Comparison of ENCODE assay signal across 8 mouse cellular contexts in the genomic region with DNA sequence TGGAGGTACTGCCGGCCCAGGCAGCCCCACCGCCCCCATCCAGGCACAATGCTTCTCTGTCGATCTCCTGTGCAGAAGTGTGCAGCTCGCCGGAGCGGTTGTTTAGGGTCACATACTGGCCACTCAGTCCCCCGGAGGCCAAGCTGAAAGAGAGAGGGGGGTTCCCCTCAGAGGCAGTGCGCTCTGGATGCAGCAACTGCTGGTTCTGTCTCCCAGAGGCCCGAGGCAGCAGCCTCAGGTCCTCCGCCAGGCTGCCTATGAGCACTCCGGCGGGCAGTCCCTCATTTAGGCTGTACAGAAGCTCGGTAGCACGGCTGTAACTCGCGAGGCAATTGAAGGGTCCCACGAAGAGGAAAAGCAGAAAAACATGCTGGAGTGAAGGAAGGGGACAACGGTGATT. TPM values are rescaled to one million over a fixed set of nuclear protein-coding genes. Genes with fewer than 3 reads are reported as not detected.
A peak's percentile ranks its signal among the peaks of the same experiment; 100 is the strongest.
DNase-seq lines count a peak whose midpoint lies in the region; ATAC-seq lines count a peak whose summit lies in the region.

No protein-coding gene starts in this region.

- peak overlapping the region; percentile 64 for H3K4me3 ChIP-seq in embryonic facial prominence, embryonic 10.5 days

- peak overlapping the region; percentile 40 for H3K27ac ChIP-seq in embryonic facial prominence, embryonic 10.5 days (replicated peaks)

- H3K36me3 ChIP-seq in embryonic facial prominence, embryonic 10.5 days (replicated peaks), result no peaks in the 10 kb centered on the region

- peak; percentile 29 to 32 for DNase-seq in kidney, postnatal 4 days
- DNase-seq in kidney, adult 11 months, result no peak
- peak; percentile 52 for DNase-seq in embryonic facial prominence, embryonic 10.5 days (ENCODE audit: low spot score)
- peak; percentile 41 for DNase-seq in mesoderm, embryonic 11.5 days (ENCODE audit: low read depth, low spot score)
- DNase-seq in thymus, postnatal 25 days, result no peak
- DNase-seq in urinary bladder, adult 18-20 months (ENCODE audit: low spot score in 2 of 2), result no peak

- peaks cover 18% of the 10 kb centered on the region for H3K4me1 ChIP-seq in embryonic facial prominence, embryonic 10.5 days

- ATAC-seq in hematopoietic stem cell, adult 5-6 weeks (replicated peaks in 1 of 2; ENCODE audit: insufficient read depth in 1 of 2, low FRiP score in 2 of 2, low TSS enrichment in 1 of 2, low read depth in 1 of 2, poor library complexity in 2 of 2, severe bottlenecking in 2 of 2), result peak; percentile 35 to 50; a peak in 2 of 4 replicates
- no peak for ATAC-seq in granulocyte monocyte progenitor cell, adult 5-6 weeks (replicated peaks; ENCODE audit: poor library complexity, severe bottlenecking)

- H3K27me3 ChIP-seq in embryonic facial prominence, embryonic 10.5 days (replicated peaks; ENCODE audit: low read depth, poor library complexity, severe bottlenecking), result peaks cover 37% of the 10 kb centered on the region

- WGBS in embryonic facial prominence, embryonic 10.5 days, result 2% methylated on average over 18 of the region's 18 CpGs

- H3K9me3 ChIP-seq in embryonic facial prominence, embryonic 10.5 days, result no peaks in the 10 kb centered on the region

RNA-seq across cellular contexts. Expression of a gene that starts 1.8 kb away (rescaled TPM):
- 0.97 and 1.7 TPM in 2 replicates for polyA plus RNA-seq in embryonic facial prominence, embryonic 10.5 days (2016; fragmentation: Nextera tagmentation; extraction: Ambion mirVana)
- not detected in 2 replicates for total RNA-seq in hematopoietic stem cell, adult 5-6 weeks (2017)
- total RNA-seq in granulocyte monocyte progenitor cell, adult 5-6 weeks (2014; fragmentation: Nextera tagmentation), result not detected in 2 replicates
- not detected in 2 replicates for total RNA-seq in granulocyte monocyte progenitor cell, adult 5-6 weeks (2017)

Comparison
In these comparisons a context has a peak if more than half of its experiments do, and no peak if none do; other contexts are left out.
1. DNase-seq: peak in kidney, postnatal 4 days (2 of 2), embryonic facial prominence, embryonic 10.5 days (single experiment) and mesoderm, embryonic 11.5 days (single experiment); none in kidney, adult 11 months (single experiment), thymus, postnatal 25 days (single experiment) and urinary bladder, adult 18-20 months (0 of 2).